Mouse (Mus musculus) stomach, postnatal 0 days (tissue): ENCODE measurements around the gene Myh6. TPM values are rescaled to one million over a fixed set of nuclear protein-coding genes. Genes with fewer than 3 reads are reported as not detected.
A peak's percentile ranks its signal among the peaks of the same experiment; 100 is the strongest.

Experiments
- ATAC-seq: fragments of 200-750 bp; cut with Nextera tagmentation; 2 replicates; pipeline ENCODE4 v1.8.0; 2017; ENCODE audit not compliant: low FRiP score, low TSS enrichment
- DNase-seq: peaks from one replicate; pipeline ENCODE4 v3.0.0-alpha.2; 2016; ENCODE audit warnings: low spot score
- H3K27ac ChIP-seq: fragments of 300-500 bp; sonication (generic); replicated peaks from 2 replicates; pipeline ENCODE4 v1.5.1; 2014; ENCODE audit warnings: mild to moderate bottlenecking, control low read depth
- H3K27me3 ChIP-seq: fragments of 300-500 bp; sonication (generic); 2 replicates; pipeline ENCODE4 v1.6.1; 2014; ENCODE audit warnings: low read length; ENCODE audit not compliant: control insufficient read depth, insufficient read depth
- H3K36me3 ChIP-seq: fragments of 300-500 bp; sonication (generic); 2 replicates; pipeline ENCODE4 v1.6.1; 2014; ENCODE audit warnings: low read length, mixed read lengths; ENCODE audit not compliant: control insufficient read depth, insufficient read depth
- H3K4me1 ChIP-seq: fragments of 300-500 bp; sonication (generic); replicated peaks from 2 replicates; pipeline ENCODE4 v1.6.1; 2014; ENCODE audit warnings: antibody characterized with exemption; ENCODE audit not compliant: control insufficient read depth, insufficient read depth
- H3K4me2 ChIP-seq: fragments of 300-500 bp; sonication (generic); replicated peaks from 2 replicates; pipeline ENCODE4 v1.6.1; 2014; ENCODE audit warnings: low read depth, mild to moderate bottlenecking, control low read depth, moderate library complexity
- H3K4me3 ChIP-seq: fragments of 300-500 bp; sonication (generic); 2 replicates; pipeline ENCODE4 v1.5.1; 2014; ENCODE audit warnings: low read depth, low read length, control low read depth
- H3K9ac ChIP-seq: fragments of 300-500 bp; sonication (generic); 2 replicates; pipeline ENCODE4 v1.6.1; 2014; ENCODE audit warnings: mild to moderate bottlenecking, low read length, control low read depth, mixed read lengths
- H3K9me3 ChIP-seq: fragments of 300-500 bp; sonication (generic); 2 replicates; pipeline ENCODE4 v1.6.1; 2016; ENCODE audit warnings: low read length; ENCODE audit not compliant: control insufficient read depth
- CTCF ChIP-seq: IDR thresholded peaks from 2 replicates; pipeline ENCODE4 v1.5.1; 2016; ENCODE audit warnings: antibody characterized with exemption, low read depth, mild to moderate bottlenecking, moderate library complexity
- EP300 ChIP-seq: optimal IDR thresholded peaks from 2 replicates; pipeline ENCODE3; 2016; ENCODE audit warnings: antibody characterized with exemption
- WGBS: fragments of 180-500 bp; shearing (Covaris S2); extraction: QIAGEN DNeasy Blood & Tissue Kit; methylation state at CpG from one replicate; pipeline ENCODE4 v1.1.7; 2014; 5-methylcytosine and 5-hydroxymethylcytosine counted together
- polyA plus RNA-seq: library from polyadenylated mRNA; unstranded; fragments of >200 nt; fragmentation: Nextera tagmentation; extraction: Ambion mirVana; gene quantifications from 2 replicates; pipeline ENCODE4 v1.2.1, GENCODE M21; 2015

The Myh6 gene
- polyA plus RNA-seq, 1 experiment from 2014 or later = 0.29 TPM

GRCm38 (mm10) chr14:54924641-54925348 lies 41.9 kb downstream of the Myh6 start:
- TF ChIP-seq CTCF (no peak), EP300 (no peak)
- 13% methylated on average over 7 of the region's 7 CpGs for WGBS
- H3K27me3 ChIP-seq = no peaks in the 10 kb centered on the region
- DNase-seq = peak; percentile 49
- H3K36me3 ChIP-seq = no peaks in the 10 kb centered on the region
- H3K4me2 ChIP-seq = peak overlapping the region; percentile 88
- H3K27ac ChIP-seq = peak overlapping the region; percentile 98
- no peaks in the 10 kb centered on the region for H3K9me3 ChIP-seq
- H3K9ac ChIP-seq = peak overlapping the region; percentile 88
- peaks cover 4% of the 10 kb centered on the region for H3K4me1 ChIP-seq
- H3K4me3 ChIP-seq = peak overlapping the region; percentile 56
- peak; percentile 60 for ATAC-seq

DNA sequence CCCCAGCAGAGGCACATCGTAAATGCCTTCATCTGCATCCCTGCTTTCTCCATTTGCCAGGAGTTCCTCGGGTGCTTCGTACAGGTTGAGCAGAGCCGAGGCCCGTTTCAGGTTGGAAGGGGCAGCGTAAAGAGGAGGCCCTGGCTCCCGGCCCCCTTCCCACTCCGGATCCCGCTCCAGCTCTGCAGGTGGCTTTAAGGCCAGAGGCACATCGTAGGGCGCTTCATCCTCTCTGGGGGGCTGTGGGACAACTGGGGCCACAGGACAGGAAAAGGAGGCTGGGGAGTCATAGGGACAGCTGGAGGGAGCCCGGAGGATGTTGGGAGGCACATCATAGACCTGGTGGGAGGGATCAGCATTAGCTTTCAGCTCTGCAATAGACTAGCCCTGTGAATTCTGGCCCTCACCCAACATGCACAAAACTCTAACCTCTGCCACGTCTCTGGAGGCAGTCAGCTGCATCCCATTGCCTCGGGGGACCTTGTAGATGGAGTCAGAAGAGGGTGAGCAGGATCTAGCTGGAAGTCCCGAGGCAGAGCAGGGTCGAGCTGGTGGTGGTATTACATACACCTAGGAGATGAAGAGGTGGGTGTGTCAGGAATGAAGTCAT lies 46.5 kb downstream of the Myh6 start:
- DNase-seq (no peak), ATAC-seq (no peak)
- H3K4me3 ChIP-seq = no peak overlapping the region

DNA sequence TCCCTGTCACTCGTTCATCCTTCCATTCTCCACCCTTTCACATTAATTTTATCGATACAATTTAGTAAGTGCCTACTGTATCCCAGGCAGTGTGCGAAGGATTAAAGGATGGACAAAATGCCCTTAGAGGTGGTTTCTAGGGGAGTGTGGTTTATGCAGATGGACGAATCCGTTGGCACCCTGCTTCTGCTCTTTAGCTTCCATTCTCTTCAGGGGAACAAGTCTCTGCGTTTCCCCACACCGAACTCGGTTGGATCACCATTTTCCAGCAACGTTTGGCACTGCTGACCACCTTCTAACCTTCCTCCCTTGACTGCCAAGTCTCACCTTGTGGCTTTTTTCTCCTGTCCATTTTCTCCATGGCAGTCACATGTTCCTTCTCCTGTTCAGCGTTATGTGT lies 53.4 kb downstream of the Myh6 start:
- H3K9me3 ChIP-seq = no peaks in the 10 kb centered on the region
- H3K27ac ChIP-seq = no peak overlapping the region
- WGBS = 9% methylated on average over 10 of the region's 10 CpGs
- ATAC-seq (no peak), DNase-seq (no peak)
- H3K36me3 ChIP-seq = peaks cover 5% of the 10 kb centered on the region; the same call in 1 of the 2 replicates
- no peaks in the 10 kb centered on the region for H3K27me3 ChIP-seq
- H3K4me3 ChIP-seq = peak overlapping the region; percentile 82
- H3K4me1 ChIP-seq = 0 out of 2 replicates have a peak, but pooled peaks cover 2% of the 10 kb centered on the region
- peak overlapping the region; percentile 99 for H3K4me2 ChIP-seq
- peak overlapping the region; percentile 84 for H3K9ac ChIP-seq
- TF ChIP-seq EP300 = no peak
- TF ChIP-seq CTCF = no peak

More for the DNA sequence above, 46.5 kb downstream of the Myh6 start:
- Histone ChIP-seq H3K9ac (no peak overlapping the region), H3K36me3 (peaks cover 16% of the 10 kb centered on the region), H3K27me3 (no peaks in the 10 kb centered on the region), H3K4me1 (no peaks in the 10 kb centered on the region), H3K4me2 (no peak overlapping the region), H3K9me3 (no peaks in the 10 kb centered on the region), H3K27ac (no peak overlapping the region)
- TF ChIP-seq EP300 (no peak), CTCF (no peak)
- 87% methylated on average over 16 of the region's 16 CpGs for WGBS

DNA sequence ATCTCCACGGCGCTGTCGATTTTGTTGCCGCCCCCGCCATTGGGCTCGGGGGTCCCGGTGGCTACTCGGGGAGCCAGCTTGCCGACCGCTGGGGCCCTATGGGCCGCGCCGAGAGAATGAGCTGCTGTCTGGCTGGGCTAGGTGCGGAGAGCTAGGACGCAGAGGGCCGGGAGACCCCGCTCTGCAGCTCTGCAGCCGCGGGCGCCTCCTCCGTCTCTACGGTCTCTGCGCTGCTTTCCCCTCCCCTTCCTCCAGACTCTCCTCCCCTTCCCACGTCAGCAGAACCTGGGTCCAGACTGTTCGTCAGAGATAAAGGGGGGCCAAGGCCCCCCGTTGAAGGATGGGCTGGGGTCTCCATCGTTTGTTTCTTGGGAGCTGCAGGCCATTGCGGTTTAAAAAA lies 53.8 kb downstream of the Myh6 start, which contains the start of gene Slc22a17:
Slc22a17 (minus strand) TSS at position 247 of the 400 bp plus-strand sequence.
- WGBS = 0% methylated on average over 24 of the region's 28 CpGs
- H3K36me3 ChIP-seq = peaks cover 8% of the 10 kb centered on the region; the same call in 1 of the 2 replicates

GRCm38 (mm10) chr14:54912109-54912850 lies 54.4 kb downstream of the Myh6 start:
- Histone ChIP-seq H3K27me3 (no peaks in the 10 kb centered on the region), H3K4me3 (peak overlapping the region; percentile 82), H3K36me3 (peaks cover 10% of the 10 kb centered on the region; the same call in 1 of the 2 replicates), H3K27ac (peak overlapping the region; percentile 65), H3K9ac (peak overlapping the region; percentile 84), H3K9me3 (no peaks in the 10 kb centered on the region), H3K4me2 (peak overlapping the region; percentile 99), H3K4me1 (0 out of 2 replicates have a peak, but pooled peaks cover 2% of the 10 kb centered on the region)
- WGBS = 3% methylated on average over 56 of the region's 69 CpGs
- TF ChIP-seq EP300 (no peak), CTCF (no peak)
- no peak for DNase-seq
- peak; percentile 53 for ATAC-seq

More for the DNA sequence above, 53.8 kb downstream of the Myh6 start, which contains the start of gene Slc22a17:
- DNase-seq (peak; percentile 69), ATAC-seq (peak; percentile 85)
- H3K27me3 ChIP-seq = no peaks in the 10 kb centered on the region
- H3K4me2 ChIP-seq = peak within 1 kb of the TSS; percentile 99
- H3K9ac ChIP-seq = peak within 1 kb of the TSS; percentile 84
- peak within 1 kb of the TSS; percentile 65 for H3K27ac ChIP-seq
- peak within 1 kb of the TSS; percentile 82 for H3K4me3 ChIP-seq
- H3K9me3 ChIP-seq = no peaks in the 10 kb centered on the region
- H3K4me1 ChIP-seq = 0 out of 2 replicates have a peak, but pooled peaks cover 2% of the 10 kb centered on the region
- TF ChIP-seq EP300 (no peak), CTCF (no peak)
